Mouse (Mus musculus): Measurements from ENCODE around the gene Ankrd65. TPM values are rescaled to one million over a fixed set of nuclear protein-coding genes. Genes with fewer than 3 reads are reported as not detected.

Gene Ankrd65
- polyA plus RNA-seq, 1 experiment from 2014 or later: 0.69 TPM

GRCm38 (mm10) chr4:155829866-155830265 lies 39.6 kb downstream of the Ankrd65 start:
- 87% methylated on average over 4 of the region's 4 CpGs for WGBS
- Histone ChIP-seq H3K27me3 (ENCODE audit: control insufficient read depth, insufficient read depth, low read depth, low read length) (no peaks in the 10 kb centered on the region), H3K4me1 (replicated peaks; ENCODE audit: control insufficient read depth, insufficient read depth, low read length) (peaks cover 23% of the 10 kb centered on the region), H3K4me3 (ENCODE audit: low read length) (no peak overlapping the region), H3K36me3 (ENCODE audit: control insufficient read depth, insufficient read depth, low read length) (peaks cover 18% of the 10 kb centered on the region), H3K9me3 (ENCODE audit: control insufficient read depth, low read length) (no peaks in the 10 kb centered on the region), H3K4me2 (ENCODE audit: low read depth, low read length) (no peak overlapping the region), H3K27ac (ENCODE audit: low read length) (no peak overlapping the region), H3K9ac (ENCODE audit: low read length) (no peak overlapping the region)
- ATAC-seq (ENCODE audit: low read depth): no peak

- WGBS: 45% methylated on average over 8 of the region's 8 CpGs
- peaks cover 12% of the 10 kb centered on the region for H3K36me3 ChIP-seq (ENCODE audit: control insufficient read depth, insufficient read depth, low read length)
- H3K4me2 ChIP-seq (ENCODE audit: low read depth, low read length): peak overlapping the region; percentile 89
- peak overlapping the region; percentile 88 for H3K4me3 ChIP-seq (ENCODE audit: low read length)
- 0 out of 2 replicates have a peak overlapping the region, but pooled peaks have one; percentile 20 for H3K27ac ChIP-seq (ENCODE audit: low read length)
- H3K4me1 ChIP-seq (replicated peaks; ENCODE audit: control insufficient read depth, insufficient read depth, low read length): peaks cover 23% of the 10 kb centered on the region
- H3K9ac ChIP-seq (ENCODE audit: low read length): peak overlapping the region; percentile 44
- no peak for ATAC-seq (ENCODE audit: low read depth)
- no peaks in the 10 kb centered on the region for H3K27me3 ChIP-seq (ENCODE audit: control insufficient read depth, insufficient read depth, low read depth, low read length)
- no peaks in the 10 kb centered on the region for H3K9me3 ChIP-seq (ENCODE audit: control insufficient read depth, low read length)
Observed at GRCm38 (mm10) chr4:155830596-155830995, 40.4 kb downstream of the Ankrd65 start.

- Histone ChIP-seq H3K27me3 (ENCODE audit: control insufficient read depth, insufficient read depth, low read depth, low read length) (no peaks in the 10 kb centered on the region), H3K4me1 (replicated peaks; ENCODE audit: control insufficient read depth, insufficient read depth, low read length) (peaks cover 23% of the 10 kb centered on the region), H3K27ac (ENCODE audit: low read length) (peak within 1 kb of the TSS; percentile 96), H3K9ac (ENCODE audit: low read length) (peak within 1 kb of the TSS; percentile 94), H3K4me3 (ENCODE audit: low read length) (peak within 1 kb of the TSS; percentile 88), H3K9me3 (ENCODE audit: control insufficient read depth, low read length) (no peaks in the 10 kb centered on the region), H3K4me2 (ENCODE audit: low read depth, low read length) (peak within 1 kb of the TSS; percentile 89), H3K36me3 (ENCODE audit: control insufficient read depth, insufficient read depth, low read length) (peaks cover 12% of the 10 kb centered on the region)
- peak; percentile 93 for ATAC-seq (ENCODE audit: low read depth)
- WGBS: 0% methylated on average over 49 of the region's 49 CpGs
Observed at GRCm38 (mm10) chr4:155831205-155831766, 41.0 kb downstream of the Ankrd65 start, which contains the start of gene Aurkaip1. TSS of gene Aurkaip1 (plus strand) at chr4:155831272.

- peak overlapping the region; percentile 94 for H3K9ac ChIP-seq (ENCODE audit: low read length)
- peak overlapping the region; percentile 96 for H3K27ac ChIP-seq (ENCODE audit: low read length)
- no peaks in the 10 kb centered on the region for H3K27me3 ChIP-seq (ENCODE audit: control insufficient read depth, insufficient read depth, low read depth, low read length)
- peak overlapping the region; percentile 89 for H3K4me2 ChIP-seq (ENCODE audit: low read depth, low read length)
- no peaks in the 10 kb centered on the region for H3K9me3 ChIP-seq (ENCODE audit: control insufficient read depth, low read length)
- no peak for ATAC-seq (ENCODE audit: low read depth)
- WGBS: under 1% methylated on average over 25 of the region's 25 CpGs
- peaks cover 11% of the 10 kb centered on the region for H3K36me3 ChIP-seq (ENCODE audit: control insufficient read depth, insufficient read depth, low read length)
- peaks cover 24% of the 10 kb centered on the region for H3K4me1 ChIP-seq (replicated peaks; ENCODE audit: control insufficient read depth, insufficient read depth, low read length)
- H3K4me3 ChIP-seq (ENCODE audit: low read length): peak overlapping the region; percentile 88
Observed at GRCm38 (mm10) chr4:155831831-155832230, 41.6 kb downstream of the Ankrd65 start.

- Histone ChIP-seq H3K4me3 (ENCODE audit: low read length) (peak overlapping the region; percentile 88), H3K27me3 (ENCODE audit: control insufficient read depth, insufficient read depth, low read depth, low read length) (no peaks in the 10 kb centered on the region), H3K27ac (ENCODE audit: low read length) (peak overlapping the region; percentile 23; the same call in 1 of the 2 replicates), H3K9me3 (ENCODE audit: control insufficient read depth, low read length) (no peaks in the 10 kb centered on the region), H3K4me2 (ENCODE audit: low read depth, low read length) (peak overlapping the region; percentile 89), H3K9ac (ENCODE audit: low read length) (peak overlapping the region; percentile 94), H3K36me3 (ENCODE audit: control insufficient read depth, insufficient read depth, low read length) (peaks cover 6% of the 10 kb centered on the region), H3K4me1 (replicated peaks; ENCODE audit: control insufficient read depth, insufficient read depth, low read length) (peaks cover 27% of the 10 kb centered on the region)
- WGBS: 47% methylated on average over 10 of the region's 10 CpGs
- no peak for ATAC-seq (ENCODE audit: low read depth)
Observed at GRCm38 (mm10) chr4:155832321-155832720, 42.1 kb downstream of the Ankrd65 start.

- peaks cover 36% of the 10 kb centered on the region for H3K4me1 ChIP-seq (replicated peaks; ENCODE audit: control insufficient read depth, insufficient read depth, low read length)
- H3K9ac ChIP-seq (ENCODE audit: low read length): no peak overlapping the region
- H3K36me3 ChIP-seq (ENCODE audit: control insufficient read depth, insufficient read depth, low read length): no peaks in the 10 kb centered on the region; the same call in 1 of the 2 replicates
- 81% methylated on average over 4 of the region's 4 CpGs for WGBS
- ATAC-seq (ENCODE audit: low read depth): no peak
- H3K4me3 ChIP-seq (ENCODE audit: low read length): no peak overlapping the region
- H3K27ac ChIP-seq (ENCODE audit: low read length): no peak overlapping the region
- no peak overlapping the region for H3K4me2 ChIP-seq (ENCODE audit: low read depth, low read length)
- no peaks in the 10 kb centered on the region for H3K9me3 ChIP-seq (ENCODE audit: control insufficient read depth, low read length)
- H3K27me3 ChIP-seq (ENCODE audit: control insufficient read depth, insufficient read depth, low read depth, low read length): no peaks in the 10 kb centered on the region
Observed at GRCm38 (mm10) chr4:155833234-155833633, 43.0 kb downstream of the Ankrd65 start.

- 0 out of 2 replicates have a peak overlapping the region, but pooled peaks have one; percentile 22 for H3K4me2 ChIP-seq (ENCODE audit: low read depth, low read length)
- no peaks in the 10 kb centered on the region for H3K9me3 ChIP-seq (ENCODE audit: control insufficient read depth, low read length)
- H3K4me1 ChIP-seq (replicated peaks; ENCODE audit: control insufficient read depth, insufficient read depth, low read length): peaks cover 40% of the 10 kb centered on the region
- no peak overlapping the region for H3K9ac ChIP-seq (ENCODE audit: low read length)
- H3K4me3 ChIP-seq (ENCODE audit: low read length): no peak overlapping the region
- H3K27ac ChIP-seq (ENCODE audit: low read length): peak overlapping the region; percentile 79
- WGBS: 17% methylated on average over 2 of the region's 2 CpGs
- H3K27me3 ChIP-seq (ENCODE audit: control insufficient read depth, insufficient read depth, low read depth, low read length): no peaks in the 10 kb centered on the region
- peak; percentile 32 for ATAC-seq (ENCODE audit: low read depth)
- H3K36me3 ChIP-seq (ENCODE audit: control insufficient read depth, insufficient read depth, low read length): no peaks in the 10 kb centered on the region; the same call in 1 of the 2 replicates
Observed at GRCm38 (mm10) chr4:155833836-155834235, 43.6 kb downstream of the Ankrd65 start.

- Histone ChIP-seq H3K4me2 (ENCODE audit: low read depth, low read length) (peak overlapping the region; percentile 43), H3K9ac (ENCODE audit: low read length) (peak overlapping the region; percentile 28; the same call in 1 of the 2 replicates)
Observed at GRCm38 (mm10) chr4:155837404-155838010, 47.3 kb downstream of the Ankrd65 start.

More at GRCm38 (mm10) chr4:155837404-155838010, 47.3 kb downstream of the Ankrd65 start:
- H3K4me3 ChIP-seq (ENCODE audit: low read length): no peak overlapping the region
- peak overlapping the region; percentile 99 for H3K27ac ChIP-seq (ENCODE audit: low read length)
- no peaks in the 10 kb centered on the region for H3K9me3 ChIP-seq (ENCODE audit: control insufficient read depth, low read length)
- peaks cover 7% of the 10 kb centered on the region for H3K36me3 ChIP-seq (ENCODE audit: control insufficient read depth, insufficient read depth, low read length)
- 39% methylated on average over 11 of the region's 11 CpGs for WGBS
- peaks cover 8% of the 10 kb centered on the region for H3K27me3 ChIP-seq (ENCODE audit: control insufficient read depth, insufficient read depth, low read depth, low read length)
- peak; percentile 7; the same call in 1 of the 2 replicates for ATAC-seq (ENCODE audit: low read depth)
- H3K4me1 ChIP-seq (replicated peaks; ENCODE audit: control insufficient read depth, insufficient read depth, low read length): peaks cover 52% of the 10 kb centered on the region

Measured in lung, embryonic 16.5 days (tissue).